In genomic region chr10:20527737-20528136, GRCm38 (mm10) we compare ENCODE assay signal across 27 mouse cellular contexts.
A peak's percentile ranks its signal among the peaks of the same experiment; 100 is the strongest.
DNase-seq lines count a peak whose midpoint lies in the region; ATAC-seq and TF ChIP-seq lines count a peak whose summit lies in the region.
"Had no signal": no experiment of that assay in that cellular context is flagged by ENCODE, and none has a peak within 500 bp of the region (broad histone marks: within the 10 kb centered on the region; RNA-seq: fewer than 3 reads in every experiment).

No protein-coding gene starts in this region.

- intact Hi-C loops in left cerebral cortex, postnatal 4 days (cut with DNase I): no loop called here

- no peak for TF ChIP-seq EP300 in heart, postnatal 0 days (IDR thresholded peaks at IDR 0.05; ENCODE audit: low read depth)

- H3K4me3 ChIP-seq in heart, postnatal 0 days (ENCODE audit: low read depth, low read length): no peak overlapping the region
- no peak overlapping the region for H3K4me3 ChIP-seq in lung, embryonic 14.5 days (ENCODE audit: low read depth, low read length)
- no peak overlapping the region for H3K4me3 ChIP-seq in intestine, postnatal 0 days (ENCODE audit: low read depth, low read length)
- H3K4me3 ChIP-seq in forebrain, embryonic 14.5 days (ENCODE audit: low read depth, low read length): no peak overlapping the region
- H3K4me3 ChIP-seq: embryonic facial prominence, embryonic 10.5 days; embryonic facial prominence, embryonic 13.5 days; erythroblast, embryonic 14.5 days; forebrain, embryonic 12.5 days; heart, adult 2 months; hindbrain, embryonic 10.5 days; hindbrain, embryonic 13.5 days had no signal

- ATAC-seq in heart, postnatal 0 days (ENCODE audit: insufficient read depth, low read depth): peak; percentile 39; the same call in 1 of the 2 replicates
- no peak for ATAC-seq in lung, embryonic 14.5 days (ENCODE audit: insufficient read depth)
- ATAC-seq in intestine, postnatal 0 days: no peak
- ATAC-seq in forebrain, embryonic 14.5 days: no peak
- ATAC-seq: CD4-positive, CD25-positive, alpha-beta regulatory T cell, adult 4 months had no signal

- no peak for DNase-seq in heart, postnatal 0 days (ENCODE audit: low spot score)
- DNase-seq in heart, adult 18-20 months: no peak
- DNase-seq in lung, embryonic 14.5 days: peak; percentile 33
- no peak for DNase-seq in lung, postnatal 14 days
- DNase-seq in MN1 (ENCODE audit: low spot score): peak; percentile 21
- DNase-seq in left cerebral cortex, postnatal 4 days: no peak
- DNase-seq in forebrain, embryonic 14.5 days (ENCODE audit: low spot score): no peak
- DNase-seq: adrenal gland, adult 2 months; adrenal gland, postnatal 14 days; cerebellum, adult 11-12 months; cerebellum, adult 8-10 months; cerebellum, postnatal 36 days; embryo, embryonic 11 days; gastrocnemius, postnatal 10 days; heart, adult 2 months; heart, postnatal 10 days; heart, postnatal 36 days; kidney, adult 11 months had no signal

- H3K27ac ChIP-seq in heart, postnatal 0 days (ENCODE audit: low read depth): no peak overlapping the region
- H3K27ac ChIP-seq in lung, embryonic 14.5 days (ENCODE audit: low read depth): no peak overlapping the region
- H3K27ac ChIP-seq in intestine, postnatal 0 days (ENCODE audit: low read depth, low read length): no peak overlapping the region
- H3K27ac ChIP-seq in forebrain, embryonic 14.5 days (ENCODE audit: low read depth, low read length): no peak overlapping the region
- H3K27ac ChIP-seq: embryonic facial prominence, embryonic 10.5 days; forebrain, embryonic 12.5 days; heart, adult 2 months; hindbrain, embryonic 10.5 days had no signal

- H3K9ac ChIP-seq in heart, postnatal 0 days (replicated peaks; ENCODE audit: low read depth, low read length): no peak overlapping the region
- no peak overlapping the region for H3K9ac ChIP-seq in lung, embryonic 14.5 days
- H3K9ac ChIP-seq in intestine, postnatal 0 days (ENCODE audit: low read depth, low read length): no peak overlapping the region
- no peak overlapping the region for H3K9ac ChIP-seq in forebrain, embryonic 14.5 days (ENCODE audit: low read length)
- H3K9ac ChIP-seq: embryonic facial prominence, embryonic 13.5 days; forebrain, embryonic 12.5 days; hindbrain, embryonic 13.5 days had no signal

- 69% methylated on average over 4 of the region's 4 CpGs for WGBS in heart, postnatal 0 days
- WGBS in lung, embryonic 14.5 days: 76% methylated on average over 4 of the region's 4 CpGs
- WGBS in intestine, postnatal 0 days: 72% methylated on average over 4 of the region's 4 CpGs
- 88% methylated on average over 4 of the region's 4 CpGs for WGBS in forebrain, embryonic 14.5 days

- no peaks in the 10 kb centered on the region for H3K36me3 ChIP-seq in heart, postnatal 0 days (replicated peaks; ENCODE audit: control insufficient read depth, insufficient read depth, low read length)
- H3K36me3 ChIP-seq in lung, embryonic 14.5 days (ENCODE audit: insufficient read depth): no peaks in the 10 kb centered on the region
- H3K36me3 ChIP-seq in intestine, postnatal 0 days (ENCODE audit: control insufficient read depth, insufficient read depth): no peaks in the 10 kb centered on the region
- no peaks in the 10 kb centered on the region for H3K36me3 ChIP-seq in forebrain, embryonic 14.5 days (ENCODE audit: control insufficient read depth, insufficient read depth, low read length)
- H3K36me3 ChIP-seq: embryonic facial prominence, embryonic 10.5 days; forebrain, embryonic 12.5 days; hindbrain, embryonic 10.5 days; hindbrain, embryonic 13.5 days had no signal

- H3K4me1 ChIP-seq in heart, postnatal 0 days (ENCODE audit: control insufficient read depth, insufficient read depth): no peaks in the 10 kb centered on the region; the same call in 1 of the 2 replicates
- peaks cover 2% of the 10 kb centered on the region; the same call in 1 of the 2 replicates for H3K4me1 ChIP-seq in lung, embryonic 14.5 days (ENCODE audit: insufficient read depth)
- no peaks in the 10 kb centered on the region for H3K4me1 ChIP-seq in intestine, postnatal 0 days (replicated peaks; ENCODE audit: control insufficient read depth, insufficient read depth, low read length)
- peaks cover 8% of the 10 kb centered on the region; the same call in 1 of the 2 replicates for H3K4me1 ChIP-seq in forebrain, embryonic 14.5 days (ENCODE audit: control insufficient read depth, insufficient read depth, low read length)
- H3K4me1 ChIP-seq: forebrain, embryonic 12.5 days had no signal

- TF ChIP-seq CTCF in heart, postnatal 0 days (IDR thresholded peaks at IDR 0.05; ENCODE audit: low read depth): no peak
- TF ChIP-seq CTCF in lung, embryonic 14.5 days (IDR thresholded peaks at IDR 0.05; ENCODE audit: low read depth): no peak
- 0 out of 2 replicates have a peak, but pooled peaks have one; percentile 18 for TF ChIP-seq CTCF in intestine, postnatal 0 days (IDR thresholded peaks at IDR 0.05; ENCODE audit: low read depth)

- H3K4me2 ChIP-seq in heart, postnatal 0 days (ENCODE audit: low read depth, low read length): no peak overlapping the region
- H3K4me2 ChIP-seq in lung, embryonic 14.5 days: no peak overlapping the region
- no peak overlapping the region for H3K4me2 ChIP-seq in intestine, postnatal 0 days (replicated peaks; ENCODE audit: low read depth)
- H3K4me2 ChIP-seq in forebrain, embryonic 14.5 days (ENCODE audit: low read length): no peak overlapping the region
- H3K4me2 ChIP-seq: forebrain, embryonic 12.5 days; heart, embryonic 11.5 days; hindbrain, embryonic 13.5 days had no signal

- H3K27me3 ChIP-seq in heart, postnatal 0 days (ENCODE audit: control insufficient read depth, insufficient read depth, low read length): no peaks in the 10 kb centered on the region
- H3K27me3 ChIP-seq in lung, embryonic 14.5 days (ENCODE audit: insufficient read depth, low read length): no peaks in the 10 kb centered on the region
- H3K27me3 ChIP-seq in intestine, postnatal 0 days (replicated peaks; ENCODE audit: control insufficient read depth, insufficient read depth, low read length): no peaks in the 10 kb centered on the region
- H3K27me3 ChIP-seq in forebrain, embryonic 14.5 days (replicated peaks; ENCODE audit: control insufficient read depth, insufficient read depth, low read length): no peaks in the 10 kb centered on the region
- H3K27me3 ChIP-seq: embryonic facial prominence, embryonic 13.5 days; forebrain, embryonic 12.5 days; hindbrain, embryonic 13.5 days had no signal

- no peaks in the 10 kb centered on the region for H3K9me3 ChIP-seq in heart, postnatal 0 days (replicated peaks; ENCODE audit: control insufficient read depth, low read length)
- no peaks in the 10 kb centered on the region for H3K9me3 ChIP-seq in lung, embryonic 14.5 days (ENCODE audit: low read depth, low read length)
- no peaks in the 10 kb centered on the region for H3K9me3 ChIP-seq in intestine, postnatal 0 days (ENCODE audit: control insufficient read depth)
- H3K9me3 ChIP-seq in forebrain, embryonic 14.5 days (replicated peaks; ENCODE audit: control insufficient read depth, low read length): no peaks in the 10 kb centered on the region
- H3K9me3 ChIP-seq: embryonic facial prominence, embryonic 10.5 days; embryonic facial prominence, embryonic 13.5 days; forebrain, embryonic 12.5 days; hindbrain, embryonic 10.5 days; hindbrain, embryonic 13.5 days had no signal

Comparison
In these comparisons a context has a peak if more than half of its experiments do, and no peak if none do; other contexts are left out.
1. DNase-seq: peak in lung, embryonic 14.5 days (single experiment) and MN1 (single experiment); none in heart, postnatal 0 days (single experiment), heart, adult 18-20 months (0 of 2), lung, postnatal 14 days (single experiment), left cerebral cortex, postnatal 4 days (single experiment) and forebrain, embryonic 14.5 days (single experiment).